Mouse (Mus musculus): ENCODE data around the gene Clasp2.
"Not testable (repeated sequence)": the region's sequence is repeated elsewhere in the genome, so short reads cannot be mapped to it uniquely, and the experiment has no call there.

Clasp2 gene

DNA sequence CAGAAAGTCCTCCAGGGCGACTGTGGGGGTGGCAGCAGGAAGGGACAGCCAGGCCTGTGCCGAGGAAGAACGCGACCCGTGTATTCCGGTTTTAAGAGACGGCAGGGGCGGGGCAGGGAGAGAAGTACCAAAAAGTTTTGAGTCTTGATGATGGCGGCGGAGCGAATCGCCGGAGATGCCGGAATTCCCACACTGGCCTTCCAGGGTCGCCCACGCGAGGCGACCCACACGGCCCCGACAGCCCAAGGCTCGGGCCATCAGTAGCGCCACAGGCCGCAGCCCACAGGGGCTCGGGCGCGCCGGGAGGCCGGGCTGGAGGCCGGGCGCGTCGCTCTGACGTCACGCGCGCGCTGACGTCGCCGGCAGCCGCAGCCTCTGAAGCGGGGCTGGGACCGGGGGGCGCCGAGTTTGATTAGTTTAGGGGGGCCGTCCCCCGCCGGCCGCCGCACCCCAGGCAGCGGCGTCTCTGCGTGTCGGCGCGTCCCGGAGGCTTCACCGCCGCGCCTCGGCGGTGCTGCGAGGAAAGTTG, at the start of gene Clasp2:
Gene Clasp2, plus strand, starts transcription at position 366 of the 529 bp plus-strand sequence.
- in situ Hi-C loops (cut with MboI; ENCODE audit: low pct_unique_long_range_greater_than_20kb in 1 of 2, low sequenced_read_pairs in 2 of 2, unreplicated experiment in 1 of 2) = no loop called here

DNA sequence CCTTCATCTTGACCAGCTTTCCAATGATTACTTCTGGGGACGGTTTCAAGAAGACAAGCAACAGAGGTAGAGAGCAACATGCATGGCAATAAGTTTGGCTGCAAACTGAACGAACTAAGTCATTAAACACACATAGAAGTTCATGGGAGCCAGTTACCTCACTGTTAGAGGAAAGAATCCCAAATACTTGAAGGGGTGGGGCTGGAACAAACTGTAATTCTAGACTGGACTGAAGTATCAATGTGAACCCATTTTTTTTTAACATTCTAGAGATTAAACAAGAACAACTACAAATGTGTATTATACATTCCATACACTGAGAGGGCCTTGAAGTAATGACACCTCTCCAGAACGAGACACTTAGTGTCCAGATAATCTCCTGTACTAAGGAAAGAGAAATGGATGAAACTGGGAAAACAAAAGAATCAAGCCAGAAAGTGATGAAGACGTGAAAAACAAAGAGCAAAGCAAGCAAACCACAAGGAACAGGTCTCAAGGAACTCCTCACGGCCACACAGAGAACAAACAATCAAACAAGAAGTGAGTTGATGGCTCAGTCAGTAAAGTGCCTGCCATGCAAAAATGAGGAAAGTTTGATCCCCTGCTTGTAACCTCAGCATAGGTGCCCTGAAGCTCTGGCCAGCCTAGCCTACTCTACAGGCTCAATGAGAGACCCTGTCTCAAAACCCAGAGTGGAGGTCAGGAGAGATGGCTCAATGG, 39.7 kb upstream of the Clasp2 start:
- in situ Hi-C loops (cut with MboI; ENCODE audit: low pct_unique_long_range_greater_than_20kb in 1 of 2, low sequenced_read_pairs in 2 of 2, unreplicated experiment in 1 of 2) = no loop called here

DNA sequence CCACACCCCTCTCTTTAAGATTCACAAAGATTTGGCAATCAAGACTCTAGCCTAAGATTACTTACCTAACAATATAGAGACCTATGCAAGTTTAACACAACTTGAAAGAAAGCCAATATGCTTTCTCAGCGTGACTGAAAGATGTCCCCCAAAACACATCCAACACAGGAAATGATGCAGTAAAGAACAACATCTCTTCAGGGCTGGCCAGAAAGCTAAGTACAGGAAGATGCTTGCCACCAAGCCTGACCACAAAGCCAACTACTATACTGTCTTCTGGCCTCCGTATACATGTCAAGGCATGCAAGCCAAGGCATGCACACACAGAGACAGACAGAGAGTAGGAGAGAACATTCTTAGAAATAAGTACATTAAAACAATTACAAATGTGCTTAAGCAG, 35.2 kb upstream of the Clasp2 start:
- in situ Hi-C loops (cut with MboI; ENCODE audit: low pct_unique_long_range_greater_than_20kb in 1 of 2, low sequenced_read_pairs in 2 of 2, unreplicated experiment in 1 of 2) = no loop called here

DNA sequence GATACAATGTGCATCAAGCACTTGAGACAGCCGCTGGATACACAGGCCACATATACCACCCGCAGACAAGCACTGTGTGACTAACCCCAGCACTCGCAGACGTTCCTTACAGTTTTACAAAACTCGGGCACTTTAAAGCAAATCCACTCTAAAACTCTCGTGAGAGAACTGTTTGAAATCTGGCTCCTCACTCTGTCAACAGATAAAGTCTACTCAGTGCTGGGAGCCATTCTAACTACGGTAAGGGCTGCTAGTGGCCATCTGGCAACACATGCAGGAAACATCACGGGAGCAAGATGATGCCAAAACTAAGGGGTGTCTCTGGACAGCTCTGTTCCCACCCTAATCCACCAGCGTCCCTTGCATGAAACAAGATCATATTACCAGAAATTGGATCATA, 34.4 kb upstream of the Clasp2 start:
- in situ Hi-C loops (cut with MboI; ENCODE audit: low pct_unique_long_range_greater_than_20kb in 1 of 2, low sequenced_read_pairs in 2 of 2, unreplicated experiment in 1 of 2) = no loop called here

DNA sequence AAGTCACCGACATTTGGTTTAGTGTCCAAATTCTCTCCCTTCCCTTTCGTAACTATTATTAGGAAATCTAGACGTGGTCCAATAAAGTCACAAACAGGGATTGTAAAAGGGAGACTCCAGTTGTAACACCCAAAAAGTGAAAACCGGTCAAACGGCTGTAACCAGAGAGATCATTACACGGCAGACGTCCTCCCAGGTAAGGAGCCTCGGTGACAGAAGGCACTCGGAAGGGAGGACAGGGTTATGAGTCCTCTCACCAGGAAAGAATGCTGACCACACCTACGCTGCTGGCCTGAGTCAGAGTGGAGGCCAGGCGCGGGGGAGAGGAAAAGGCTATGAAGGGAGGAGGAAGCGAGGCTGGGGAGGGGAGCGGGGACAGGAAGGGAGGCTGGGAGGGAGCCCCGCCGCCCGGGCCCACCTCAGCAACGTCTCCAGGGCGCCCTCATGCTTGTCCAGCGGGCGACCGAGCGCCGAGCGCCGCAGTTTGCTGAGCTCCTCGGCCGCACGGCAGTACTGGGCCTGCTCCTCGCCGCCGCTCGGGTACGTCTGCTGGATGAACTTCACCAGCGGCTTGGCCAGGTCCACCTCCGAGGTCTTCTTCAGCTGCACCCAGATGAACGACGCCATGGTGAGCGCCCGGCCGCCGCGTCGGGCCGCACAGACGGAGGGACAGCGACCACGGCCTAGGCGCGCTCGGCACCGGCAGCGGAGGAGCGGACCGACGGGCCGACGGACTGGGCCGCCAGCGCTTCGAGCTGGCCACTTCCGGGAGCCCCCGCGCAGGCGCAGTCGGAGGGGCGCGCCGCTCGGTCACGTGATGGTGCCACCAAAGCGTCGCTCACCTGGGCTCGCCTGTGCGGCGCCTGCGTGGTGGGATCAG, 33.6 kb upstream of the Clasp2 start, which contains the start of gene Pdcd6ip:
Gene Pdcd6ip, minus strand, starts transcription at position 779 of the 880 bp plus-strand sequence.
- in situ Hi-C loops (cut with MboI; ENCODE audit: low pct_unique_long_range_greater_than_20kb in 1 of 2, low sequenced_read_pairs in 2 of 2, unreplicated experiment in 1 of 2) = no loop called here

DNA sequence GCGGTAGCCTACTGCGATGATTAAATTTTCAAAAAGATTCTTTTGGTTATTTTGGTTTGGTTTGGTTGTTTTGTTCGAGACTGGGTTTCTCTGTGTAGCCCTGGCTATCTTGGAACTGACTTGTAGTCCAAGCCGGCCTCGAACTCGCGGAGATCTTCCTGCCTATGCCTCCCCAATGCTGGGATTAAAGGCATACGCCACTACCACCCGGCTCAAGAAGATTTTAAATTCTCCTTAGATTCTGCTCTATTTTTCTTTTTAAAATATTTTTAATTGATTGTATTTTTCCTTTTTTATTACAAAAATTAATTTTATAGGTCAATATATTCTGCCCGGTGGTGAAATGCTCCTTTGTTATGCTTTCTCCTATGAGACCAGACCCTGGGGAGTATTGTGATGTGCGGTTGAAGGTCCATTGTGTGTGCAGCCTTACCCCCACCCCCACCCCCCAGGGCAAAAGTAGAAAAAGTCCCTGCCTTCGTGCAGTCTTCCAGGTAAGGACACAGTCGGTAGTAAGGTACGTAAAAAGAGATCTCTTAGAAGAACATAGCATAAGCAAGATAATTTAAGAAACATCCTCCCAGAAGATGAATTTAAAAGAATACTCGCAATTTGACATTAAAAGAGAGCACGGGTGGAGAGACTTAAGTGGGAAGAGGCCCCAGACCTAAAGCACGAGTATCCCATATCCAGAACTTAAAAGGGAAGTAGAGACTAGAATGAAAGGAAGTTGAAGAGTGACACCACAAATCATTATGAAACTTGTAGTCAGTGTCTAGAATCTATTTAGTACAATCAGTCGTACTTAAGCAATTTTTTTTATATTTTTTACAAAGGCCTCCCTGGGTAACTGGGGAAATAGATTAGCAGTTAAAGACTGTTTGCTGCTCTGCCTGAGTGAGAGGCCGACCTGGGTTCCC, 32.7 kb upstream of the Clasp2 start:
- in situ Hi-C loops (cut with MboI; ENCODE audit: low pct_unique_long_range_greater_than_20kb in 1 of 2, low sequenced_read_pairs in 2 of 2, unreplicated experiment in 1 of 2) = no loop called here

DNA sequence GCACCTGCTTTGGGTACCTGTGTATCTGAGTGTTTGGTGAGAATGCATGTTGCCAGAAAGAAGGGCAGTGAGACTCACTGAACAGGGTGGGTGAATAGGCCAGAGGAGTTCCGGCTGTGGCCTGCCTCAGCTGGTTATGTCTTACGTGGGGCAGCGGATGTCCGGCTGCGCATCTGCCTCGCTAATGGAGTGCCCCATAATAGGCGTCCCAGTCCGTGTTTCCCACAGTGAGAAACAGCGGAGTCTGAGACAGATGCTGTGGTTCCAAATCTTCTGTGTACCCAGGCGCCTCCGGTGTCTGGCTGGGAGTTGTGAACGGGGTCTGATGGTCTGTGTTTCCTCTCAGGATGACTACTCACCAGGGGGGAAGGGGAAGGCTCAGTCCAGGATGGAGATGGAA, 30.4 kb upstream of the Clasp2 start:
- in situ Hi-C loops (cut with MboI; ENCODE audit: low pct_unique_long_range_greater_than_20kb in 1 of 2, low sequenced_read_pairs in 2 of 2, unreplicated experiment in 1 of 2) = no loop called here

DNA sequence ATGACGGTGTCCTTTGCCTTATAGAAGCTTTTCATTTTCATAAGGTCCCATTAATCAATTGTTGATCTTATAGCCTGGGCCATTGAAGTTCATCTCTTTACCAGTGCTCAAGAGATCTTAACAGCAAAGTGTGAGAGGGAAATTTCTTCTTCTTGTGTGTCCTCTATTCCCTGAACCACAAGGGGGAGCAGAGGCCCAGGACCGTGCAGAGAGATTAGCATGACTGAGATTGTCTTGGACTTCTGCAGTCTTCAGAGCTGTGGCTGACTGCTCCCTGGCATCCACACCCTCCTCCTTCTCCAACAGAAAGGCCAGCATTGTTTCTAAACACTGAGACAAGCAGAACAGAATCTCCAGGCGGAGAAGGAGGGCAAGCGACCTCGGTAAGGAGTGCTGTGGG, 22.2 kb upstream of the Clasp2 start:
- in situ Hi-C loops (cut with MboI; ENCODE audit: low pct_unique_long_range_greater_than_20kb in 1 of 2, low sequenced_read_pairs in 2 of 2, unreplicated experiment in 1 of 2) = no loop called here

DNA sequence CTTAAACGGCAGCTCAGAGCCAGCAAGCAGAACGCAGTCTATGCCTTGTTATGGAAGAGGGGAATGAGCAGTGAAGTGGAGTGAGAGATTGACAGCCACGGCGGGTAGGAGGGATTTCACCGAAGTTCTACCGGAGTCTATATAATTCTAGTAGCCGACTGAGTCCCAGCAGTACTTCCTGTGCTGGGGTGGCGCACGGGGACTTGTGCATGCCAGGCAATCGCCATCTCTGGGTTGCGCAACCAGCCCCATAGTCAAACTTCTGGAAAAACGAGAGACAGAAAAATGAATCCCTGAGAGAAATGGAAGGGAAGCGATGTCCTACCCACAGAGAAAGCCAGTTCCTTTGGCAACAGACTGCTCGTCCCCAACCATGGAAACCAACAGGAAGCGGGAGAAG, 16.6 kb upstream of the Clasp2 start:
- in situ Hi-C loops (cut with MboI; ENCODE audit: low pct_unique_long_range_greater_than_20kb in 1 of 2, low sequenced_read_pairs in 2 of 2, unreplicated experiment in 1 of 2) = no loop called here

DNA sequence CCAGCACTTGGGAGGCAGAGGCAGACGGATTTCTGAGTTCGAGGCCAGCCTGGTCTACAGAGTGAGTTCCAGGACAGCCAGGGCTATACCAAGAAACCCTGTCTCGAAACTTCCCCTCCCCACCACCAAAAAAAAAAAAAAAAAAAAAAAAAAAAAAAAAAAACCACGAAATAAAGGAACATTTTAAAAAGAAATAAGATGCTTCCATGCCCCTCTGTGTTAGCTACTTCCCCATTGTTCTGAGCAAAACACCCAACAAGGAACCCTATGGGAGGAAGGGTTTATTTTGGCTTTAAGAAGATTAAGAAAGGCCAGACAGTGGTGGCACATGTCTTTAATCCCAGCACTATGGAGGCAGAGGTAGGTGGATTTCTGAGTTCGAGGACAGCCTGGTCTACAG, 15.7 kb upstream of the Clasp2 start:
- in situ Hi-C loops (cut with MboI; ENCODE audit: low pct_unique_long_range_greater_than_20kb in 1 of 2, low sequenced_read_pairs in 2 of 2, unreplicated experiment in 1 of 2) = not testable (repeated sequence)

DNA sequence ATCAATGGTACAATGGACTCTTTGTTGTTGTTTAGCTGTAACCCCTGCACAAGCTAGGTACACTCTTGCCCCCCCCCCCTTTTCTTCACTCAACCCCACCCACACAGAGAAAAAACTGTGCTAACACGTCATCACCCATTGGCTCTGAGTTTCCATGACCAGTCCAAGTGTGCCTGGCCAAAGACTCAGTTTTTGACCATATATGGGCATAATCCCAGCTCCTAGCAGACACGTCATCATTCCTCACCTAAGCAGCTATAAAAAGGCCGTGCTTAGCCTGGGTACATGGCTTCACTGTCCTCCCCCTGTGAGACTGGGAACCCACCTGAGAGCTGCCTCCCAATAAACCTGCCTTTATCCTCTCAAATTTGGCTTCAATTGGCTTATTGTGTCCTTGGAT, 15.1 kb upstream of the Clasp2 start:
- in situ Hi-C loops (cut with MboI; ENCODE audit: low pct_unique_long_range_greater_than_20kb in 1 of 2, low sequenced_read_pairs in 2 of 2, unreplicated experiment in 1 of 2) = no loop called here

DNA sequence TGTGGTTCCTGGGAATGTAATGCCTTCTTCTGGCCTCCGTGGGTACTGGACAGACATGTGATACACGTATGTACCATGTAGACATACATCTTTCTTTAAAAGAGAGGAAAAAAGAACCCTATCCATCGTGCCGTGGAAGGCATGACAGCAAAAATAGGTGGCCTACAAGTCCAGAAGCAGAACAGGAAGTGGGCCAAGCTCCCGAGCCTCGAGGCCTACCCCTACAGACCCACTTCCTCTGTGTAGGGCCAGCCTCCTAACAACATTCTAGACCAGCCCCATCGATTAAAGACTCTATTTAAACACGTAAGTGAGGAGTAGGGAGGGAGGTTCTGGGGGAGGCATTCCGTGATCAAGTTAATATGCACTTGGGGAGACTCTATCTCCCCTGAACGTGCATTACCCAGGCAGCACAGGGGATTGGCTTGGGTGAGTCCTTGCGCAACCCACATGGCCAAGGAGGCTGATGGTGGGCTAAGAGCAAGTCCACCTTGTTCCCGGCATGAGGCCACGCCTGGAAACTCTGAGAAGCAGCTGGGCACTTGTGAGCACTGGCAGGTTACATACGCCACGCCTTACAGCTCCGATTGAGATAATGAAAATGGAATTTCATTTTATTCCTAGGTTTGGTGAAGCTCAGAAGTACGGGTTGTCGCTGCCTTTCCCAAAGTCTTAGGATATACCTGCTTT, 14.1 kb upstream of the Clasp2 start:
- in situ Hi-C loops (cut with MboI; ENCODE audit: low pct_unique_long_range_greater_than_20kb in 1 of 2, low sequenced_read_pairs in 2 of 2, unreplicated experiment in 1 of 2) = no loop called here

DNA sequence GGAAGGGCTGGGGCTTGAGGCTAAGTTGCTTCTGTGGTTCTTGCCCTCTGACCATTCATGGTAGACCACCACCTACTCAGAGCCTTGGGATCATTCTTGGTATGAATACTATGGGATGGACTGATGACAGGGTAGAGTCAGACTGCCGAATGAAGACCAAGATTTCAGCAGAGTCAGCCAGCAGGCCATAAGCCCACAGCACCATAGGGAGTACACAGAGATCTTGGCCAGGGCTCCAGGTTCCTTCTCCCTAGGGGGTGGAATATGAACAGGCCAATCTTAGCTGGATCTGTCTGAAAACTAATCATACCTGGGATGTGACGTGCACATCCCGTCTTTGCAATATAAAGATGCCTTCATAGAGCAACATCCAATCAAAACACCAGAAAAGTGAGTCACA, 9.7 kb upstream of the Clasp2 start:
- in situ Hi-C loops (cut with MboI; ENCODE audit: low pct_unique_long_range_greater_than_20kb in 1 of 2, low sequenced_read_pairs in 2 of 2, unreplicated experiment in 1 of 2) = no loop called here

DNA sequence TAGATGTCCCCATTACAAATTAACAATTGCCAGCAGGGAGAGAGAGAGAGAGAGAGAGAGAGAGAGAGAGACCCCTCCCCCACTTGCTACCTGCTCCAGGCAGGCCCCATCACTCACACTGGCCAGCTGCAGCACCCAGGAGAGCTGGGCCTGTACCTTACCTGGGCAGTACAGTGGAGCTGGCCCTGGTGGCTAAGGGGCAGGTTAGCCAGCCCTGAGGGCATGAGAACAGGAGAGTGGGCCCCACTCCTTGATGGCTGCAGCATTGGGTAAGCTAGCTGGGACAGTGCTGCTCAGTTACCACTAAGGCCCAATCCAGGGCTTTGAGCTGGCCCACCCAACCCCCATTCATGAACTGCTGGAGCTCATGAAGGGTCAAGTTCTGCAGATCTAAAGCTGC, 5.4 kb upstream of the Clasp2 start:
- in situ Hi-C loops (cut with MboI; ENCODE audit: low pct_unique_long_range_greater_than_20kb in 1 of 2, low sequenced_read_pairs in 2 of 2, unreplicated experiment in 1 of 2) = no loop called here

DNA sequence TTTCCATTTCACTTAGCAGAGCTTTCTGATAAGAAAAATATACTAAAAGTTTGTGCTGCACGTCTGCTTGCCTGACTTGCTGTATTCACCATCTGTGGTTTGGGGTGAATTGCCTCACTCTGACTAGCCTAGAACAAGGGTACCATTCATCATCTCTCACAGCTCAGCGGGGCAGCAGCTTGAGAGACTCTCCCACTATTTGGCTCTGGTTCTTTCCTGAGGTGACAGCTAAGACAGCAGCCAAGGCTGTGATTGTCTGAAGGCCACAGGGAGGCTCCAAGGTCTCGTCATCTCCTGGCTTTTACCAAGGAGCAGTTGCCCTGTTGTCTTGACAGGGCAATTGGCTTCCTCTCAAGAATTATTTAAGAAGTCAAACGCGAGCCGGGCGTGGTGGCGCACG, 3.3 kb upstream of the Clasp2 start:
- in situ Hi-C loops (cut with MboI; ENCODE audit: low pct_unique_long_range_greater_than_20kb in 1 of 2, low sequenced_read_pairs in 2 of 2, unreplicated experiment in 1 of 2) = no loop called here

DNA sequence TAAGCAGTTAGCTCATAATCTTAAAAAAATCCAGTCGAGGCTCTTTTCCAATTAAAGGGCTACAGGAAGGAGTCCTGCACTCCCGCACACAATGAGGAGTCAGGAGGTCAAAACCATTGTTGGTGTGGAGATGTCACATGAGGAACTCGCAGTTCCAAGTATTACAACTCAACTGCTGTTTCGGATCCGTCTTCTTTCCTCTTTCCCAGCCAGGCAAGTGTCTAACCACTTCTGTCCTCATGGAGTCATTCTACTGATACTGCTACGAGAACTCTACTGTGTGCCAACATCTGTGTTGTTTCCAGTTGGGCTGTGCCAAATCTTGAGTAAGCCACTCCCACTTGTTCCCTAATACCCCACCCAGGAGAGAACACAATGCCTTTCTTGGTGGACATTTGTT, 2.3 kb upstream of the Clasp2 start:
- in situ Hi-C loops (cut with MboI; ENCODE audit: low pct_unique_long_range_greater_than_20kb in 1 of 2, low sequenced_read_pairs in 2 of 2, unreplicated experiment in 1 of 2) = no loop called here

DNA sequence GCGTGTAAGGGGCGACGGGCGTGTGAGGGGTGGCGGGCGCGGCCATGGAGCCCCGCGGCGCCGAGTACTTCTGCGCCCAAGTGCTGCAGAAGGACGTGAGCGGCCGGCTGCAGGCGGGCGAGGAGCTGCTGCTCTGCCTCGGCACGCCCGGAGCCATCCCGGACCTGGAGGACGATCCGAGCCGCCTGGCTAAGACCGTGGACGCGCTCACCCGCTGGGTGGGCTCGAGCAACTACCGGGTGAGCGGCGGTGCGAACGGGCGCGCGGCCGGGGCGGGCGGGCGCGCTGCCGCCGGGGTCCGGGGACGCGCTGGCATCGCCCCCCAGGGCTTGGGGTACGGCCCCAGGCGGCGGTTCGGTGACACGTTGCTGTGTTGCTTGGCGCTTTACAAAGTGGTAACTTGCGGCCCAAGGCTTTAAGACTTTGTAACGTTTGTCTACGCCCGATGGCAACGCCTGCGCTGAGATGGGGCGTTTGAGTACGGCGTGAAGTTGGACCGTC, 414 bp downstream of the Clasp2 start:
- in situ Hi-C loops (cut with MboI; ENCODE audit: low pct_unique_long_range_greater_than_20kb in 1 of 2, low sequenced_read_pairs in 2 of 2, unreplicated experiment in 1 of 2) = no loop called here

DNA sequence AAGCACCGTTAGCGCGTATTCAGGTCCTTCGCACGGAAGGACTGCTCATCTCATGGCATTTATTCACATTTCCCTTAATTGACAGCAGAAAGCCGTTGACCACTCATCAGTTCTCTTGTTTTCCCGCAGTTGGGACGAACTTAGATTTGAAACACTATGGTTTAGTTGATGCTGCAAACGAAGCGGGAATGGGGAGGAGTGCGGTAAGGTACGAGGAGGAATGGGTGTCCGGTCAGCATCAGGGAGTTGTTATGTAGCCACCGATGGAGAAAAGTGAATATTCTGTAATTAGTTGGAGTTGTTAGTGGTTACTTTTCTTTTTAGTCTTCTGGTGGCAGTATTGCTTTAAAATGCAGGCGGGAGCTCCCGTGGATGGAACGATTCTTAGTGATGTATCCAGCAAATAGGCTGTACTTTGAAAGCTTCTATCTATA, 1.1 kb downstream of the Clasp2 start:
- in situ Hi-C loops (cut with MboI; ENCODE audit: low pct_unique_long_range_greater_than_20kb in 1 of 2, low sequenced_read_pairs in 2 of 2, unreplicated experiment in 1 of 2) = no loop called here
